Mouse (Mus musculus) heart, embryonic 12.5 days (tissue): ENCODE data around the gene Olfr76. TPM values are rescaled to one million over a fixed set of nuclear protein-coding genes. Genes with fewer than 3 reads are reported as not detected.
"Not testable (repeated sequence)": the region's sequence is repeated elsewhere in the genome, so short reads cannot be mapped to it uniquely, and the experiment has no call there.

Experiments
- ATAC-seq: fragments of 200-750 bp; cut with Nextera tagmentation; 2 replicates; pipeline ENCODE4 v1.8.0; 2017; ENCODE audit warnings: moderate TSS enrichment, moderate library complexity; ENCODE audit not compliant: insufficient number of reproducible peaks, low FRiP score
- H3K27ac ChIP-seq: fragments of 300-500 bp; sonication (generic); 2 replicates; pipeline ENCODE4 v1.5.1; 2016; ENCODE audit warnings: mild to moderate bottlenecking, moderate library complexity; ENCODE audit not compliant: poor library complexity, severe bottlenecking
- H3K27me3 ChIP-seq: fragments of 300-500 bp; sonication (generic); replicated peaks from 2 replicates; pipeline ENCODE4 v1.6.1; 2016; ENCODE audit warnings: mild to moderate bottlenecking, moderate library complexity
- H3K36me3 ChIP-seq: fragments of 300-500 bp; sonication (generic); 2 replicates; pipeline ENCODE4 v1.6.1; 2016; ENCODE audit warnings: mild to moderate bottlenecking, moderate library complexity
- H3K4me1 ChIP-seq: fragments of 300-500 bp; sonication (generic); replicated peaks from 2 replicates; pipeline ENCODE4 v1.6.1; 2016; ENCODE audit warnings: mild to moderate bottlenecking
- H3K4me2 ChIP-seq: fragments of 300-500 bp; sonication (generic); 2 replicates; pipeline ENCODE4 v1.6.1; 2016; ENCODE audit warnings: mild to moderate bottlenecking, moderate library complexity
- H3K4me3 ChIP-seq: fragments of 300-500 bp; sonication (generic); 2 replicates; pipeline ENCODE4 v1.5.1; 2016; ENCODE audit warnings: mild to moderate bottlenecking
- H3K9ac ChIP-seq: fragments of 300-500 bp; sonication (generic); 2 replicates; pipeline ENCODE4 v1.6.1; 2016; ENCODE audit warnings: mild to moderate bottlenecking, moderate library complexity
- H3K9me3 ChIP-seq: fragments of 300-500 bp; sonication (generic); replicated peaks from 2 replicates; pipeline ENCODE4 v1.6.1; 2016; ENCODE audit warnings: mild to moderate bottlenecking, moderate library complexity
- WGBS: fragments of 180-500 bp; shearing (Covaris S2); methylation state at CpG from one replicate; pipeline ENCODE4 v1.1.7; 2016; 5-methylcytosine and 5-hydroxymethylcytosine counted together
- polyA plus RNA-seq: library from polyadenylated mRNA; unstranded; fragments of >200 nt; fragmentation: Nextera tagmentation; extraction: Ambion mirVana; gene quantifications from 2 replicates; pipeline ENCODE4 v1.2.1, GENCODE M21; 2016

Olfr76 gene
- polyA plus RNA-seq, 1 experiment from 2014 or later, result not detected

DNA sequence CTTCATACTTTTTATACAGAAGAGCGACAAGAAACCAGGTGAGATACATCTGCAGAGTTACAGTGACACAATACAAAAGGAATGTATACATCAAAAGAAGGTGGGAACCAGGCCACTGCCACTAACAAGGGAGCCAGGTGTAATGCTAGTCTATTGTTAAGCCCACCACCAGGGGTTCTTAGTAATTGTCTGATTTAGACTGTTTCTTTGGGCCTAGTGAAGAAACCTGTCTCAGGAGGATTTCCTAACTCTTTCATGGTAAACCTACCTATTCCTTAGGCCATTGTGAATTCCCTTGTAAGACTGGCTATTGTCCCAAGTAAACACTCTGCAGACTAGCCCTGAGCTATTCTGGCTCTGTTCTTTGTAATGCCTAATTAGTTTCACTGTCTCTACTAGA is 53.5 kb downstream of the Olfr76 start:
- not testable (repeated sequence) for H3K4me3 ChIP-seq, H3K27me3 ChIP-seq
- WGBS, result 80% methylated on average over 1 of the region's 1 CpGs

More for the DNA sequence above, 53.5 kb downstream of the Olfr76 start:
- not testable (repeated sequence) for ATAC-seq, H3K9ac ChIP-seq, H3K4me2 ChIP-seq, H3K27ac ChIP-seq, H3K9me3 ChIP-seq, H3K4me1 ChIP-seq, H3K36me3 ChIP-seq

Other genes with a start within 250 kb of the Olfr76 start
- not detected in 2 replicates for gene Olfr1419, start 248.1 kb downstream of the Olfr76 start, polyA plus RNA-seq
- gene Olfr1420, start 236.6 kb downstream of the Olfr76 start, polyA plus RNA-seq, result not detected in 2 replicates
- 21.3 and 22.2 TPM in 2 replicates for gene Patl1, start 210.8 kb downstream of the Olfr76 start, polyA plus RNA-seq
- gene Osbp, start 157.3 kb downstream of the Olfr76 start, polyA plus RNA-seq, result 6.3 and 7.6 TPM in 2 replicates
- gene Olfr1423, start 81.9 kb downstream of the Olfr76 start, polyA plus RNA-seq, result not detected in 2 replicates
- gene Olfr1424, start 60.5 kb downstream of the Olfr76 start, polyA plus RNA-seq, result not detected in 2 replicates
- gene Olfr1425, start 45.5 kb downstream of the Olfr76 start, polyA plus RNA-seq, result not detected in 2 replicates
- gene Olfr1426, start 31.2 kb downstream of the Olfr76 start, polyA plus RNA-seq, result not detected in 2 replicates
- not detected in 2 replicates for gene Olfr1427, start 19.9 kb downstream of the Olfr76 start, polyA plus RNA-seq
- not detected in 2 replicates for gene Olfr1428, start 7.3 kb downstream of the Olfr76 start, polyA plus RNA-seq
- not detected in 2 replicates for gene Olfr1555-ps1, start 46.9 kb upstream of the Olfr76 start, polyA plus RNA-seq
- gene Olfr1431, start 77.4 kb upstream of the Olfr76 start, polyA plus RNA-seq, result not detected in 2 replicates
- not detected in 2 replicates for gene Olfr1432, start 109.4 kb upstream of the Olfr76 start, polyA plus RNA-seq
- not detected in 2 replicates for gene Olfr262, start 118.5 kb upstream of the Olfr76 start, polyA plus RNA-seq
- gene Olfr235, start 137.8 kb upstream of the Olfr76 start, polyA plus RNA-seq, result not detected in 2 replicates
- gene Olfr1434, start 156.7 kb upstream of the Olfr76 start, polyA plus RNA-seq, result not detected in 2 replicates
- not detected in 2 replicates for gene Olfr1436, start 175.9 kb upstream of the Olfr76 start, polyA plus RNA-seq
- gene Olfr1437, start 201.9 kb upstream of the Olfr76 start, polyA plus RNA-seq, result not detected in 2 replicates
- gene Olfr1438-ps1, start 212.7 kb upstream of the Olfr76 start, polyA plus RNA-seq, result not detected in 2 replicates